Mouse (Mus musculus) adrenal gland, postnatal 25 days (tissue): ENCODE measurements at regions not wholly inside any gene's neighbourhood (a gene's known extent, or its start where the extent isn't known, plus 50 kb on each side); places are given as distances from the start of the nearest gene placed in this dataset.

Experiments
- DNase-seq: peaks from one replicate; pipeline ENCODE4 v3.0.0; 2021; ENCODE audit warnings: mixed read lengths

DNA sequence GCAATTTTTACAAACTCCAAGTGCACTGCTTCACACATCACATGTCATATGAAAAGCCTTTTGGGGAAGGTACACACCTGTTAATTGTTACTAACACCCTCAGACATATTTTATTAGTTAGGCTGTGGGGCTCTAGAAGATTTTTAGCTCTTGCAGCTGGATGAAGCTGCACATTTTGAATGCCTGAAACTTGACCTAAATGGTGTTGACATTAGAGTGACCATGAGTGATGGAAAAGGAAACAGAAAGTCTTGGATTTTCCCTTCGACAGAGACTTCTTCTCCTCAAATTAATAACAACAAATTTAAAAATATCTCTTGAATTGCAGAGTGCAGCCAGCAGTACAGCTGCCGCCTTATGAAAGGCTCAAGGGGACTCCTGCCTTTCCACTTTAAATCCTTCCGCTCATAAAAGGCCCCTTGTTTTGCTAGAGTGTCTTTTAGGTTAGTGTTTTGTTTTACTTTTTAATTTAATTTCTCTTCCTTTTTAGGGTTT lies 259.7 kb downstream of the Trim52 start:
- DNase-seq = no peak

GRCm38 (mm10) chr14:106373451-106373850 lies 267.5 kb downstream of the Trim52 start:
- no peak for DNase-seq

- DNase-seq = no peak
Measured at GRCm38 (mm10) chr14:106379645-106380044, 273.6 kb downstream of the Trim52 start.

DNA sequence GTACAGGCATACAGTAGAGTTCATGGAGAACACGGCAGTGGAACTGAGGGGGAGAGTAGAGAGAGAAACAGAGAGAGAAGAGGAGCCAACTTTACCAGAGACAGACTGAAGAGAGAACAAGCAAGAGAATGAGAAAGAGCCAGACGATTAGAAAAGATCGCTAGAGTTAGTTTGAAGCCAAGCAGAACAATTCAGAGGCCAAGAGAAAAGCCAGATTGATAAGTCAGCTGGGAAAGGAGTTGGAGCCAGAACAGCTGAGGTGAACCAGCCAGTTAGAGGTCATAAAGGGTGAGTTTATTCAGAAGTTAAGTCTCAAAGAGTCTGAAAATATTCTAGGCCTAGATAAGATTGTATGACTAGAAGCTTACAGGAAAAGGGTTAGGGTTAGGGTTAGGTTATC lies 281.7 kb downstream of the Trim52 start:
- no peak for DNase-seq

DNA sequence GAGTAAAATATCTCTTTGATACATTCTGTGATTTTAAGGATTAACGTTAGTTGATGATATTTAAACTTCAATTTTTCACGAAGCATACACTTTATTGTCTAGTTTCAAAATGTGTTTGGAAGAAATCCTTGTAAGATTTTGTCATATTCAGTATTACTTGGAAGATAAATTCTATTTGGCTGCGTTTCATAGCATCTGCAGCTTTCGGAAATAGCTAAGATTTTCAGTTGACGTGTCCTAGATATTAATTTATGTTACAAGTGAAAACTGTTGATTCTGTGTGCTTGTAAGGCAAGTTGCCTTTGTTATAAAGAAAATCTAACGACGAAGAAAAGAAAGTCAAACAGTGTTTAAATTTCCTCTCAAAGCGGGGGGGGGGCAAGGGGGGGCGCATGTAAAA lies 284.5 kb downstream of the Trim52 start:
- DNase-seq = no peak

DNA sequence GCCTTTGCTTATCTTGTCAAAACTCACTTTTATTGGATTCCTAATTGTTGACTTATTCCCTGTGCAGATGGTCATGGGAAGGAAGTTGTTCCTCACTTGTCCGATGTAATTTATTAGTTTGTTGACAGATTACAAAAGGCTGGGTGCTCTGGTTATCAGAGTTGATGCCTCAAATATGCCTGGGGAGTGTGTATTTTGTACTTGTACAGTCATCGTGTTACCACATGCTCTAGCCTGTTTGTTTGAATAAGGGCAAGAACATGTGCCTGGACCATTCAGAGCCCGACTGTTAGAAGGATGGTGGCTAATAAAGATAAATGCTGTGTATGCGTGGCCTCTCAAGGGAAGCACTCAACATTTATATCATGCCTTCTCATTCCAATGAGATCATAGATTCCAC lies 288.0 kb downstream of the Trim52 start:
- DNase-seq = no peak

DNA sequence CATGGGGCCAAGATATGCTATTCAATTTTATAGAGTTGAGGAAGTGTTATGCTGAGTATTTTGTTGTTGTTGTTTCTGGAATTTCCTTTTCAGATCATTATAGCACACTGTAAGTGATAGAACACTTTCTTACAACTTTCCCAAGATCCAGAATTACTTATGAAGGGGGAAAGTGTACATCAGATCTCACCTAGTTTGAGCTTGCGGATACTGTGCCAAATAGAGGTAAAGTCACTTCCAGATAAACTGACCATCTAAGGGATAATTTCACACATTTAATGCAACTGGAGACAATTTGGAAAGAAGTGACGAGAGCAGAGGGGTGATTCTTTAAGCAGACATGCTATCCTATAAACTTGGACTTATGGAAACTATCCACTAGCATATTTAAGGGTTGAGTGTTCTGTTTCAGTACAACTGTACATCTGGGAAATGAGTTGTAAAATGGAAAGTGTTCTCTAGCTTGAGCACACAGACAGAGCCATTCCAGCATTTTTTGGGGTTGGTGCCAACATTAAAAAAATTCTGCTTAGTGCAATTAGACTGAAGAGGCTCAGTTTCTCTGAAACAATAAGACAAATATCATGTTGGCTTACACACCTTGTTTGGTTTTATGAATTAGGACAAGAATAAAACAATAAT lies 307.0 kb downstream of the Trim52 start:
- DNase-seq = no peak

- no peak for DNase-seq
Measured at GRCm38 (mm10) chr14:106424714-106425113, 318.7 kb downstream of the Trim52 start.

- DNase-seq = no peak
Measured at GRCm38 (mm10) chr14:106428594-106428993, 322.6 kb downstream of the Trim52 start.

DNA sequence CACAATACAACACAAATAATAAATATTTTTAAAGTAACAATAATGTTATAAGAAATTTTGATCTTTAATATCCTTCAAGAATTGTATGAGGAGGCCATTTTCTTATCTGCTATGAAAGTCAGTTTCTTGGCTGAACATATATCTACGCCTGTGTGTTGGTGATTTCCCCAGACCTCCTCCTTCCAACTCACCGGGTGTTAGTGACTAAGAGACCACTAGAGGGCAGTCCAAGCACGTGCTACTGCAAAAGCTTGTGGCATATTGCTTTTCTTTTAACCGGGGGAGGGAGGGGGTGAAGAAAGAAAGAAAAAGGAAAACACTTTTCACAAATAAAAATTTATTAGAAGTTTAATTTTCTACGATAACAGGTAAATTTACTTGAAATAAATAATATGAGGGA lies 333.3 kb downstream of the Trim52 start:
- DNase-seq = peak; percentile 46

- no peak for DNase-seq
Measured at GRCm38 (mm10) chr14:106489074-106489473, 383.1 kb downstream of the Trim52 start.

DNA sequence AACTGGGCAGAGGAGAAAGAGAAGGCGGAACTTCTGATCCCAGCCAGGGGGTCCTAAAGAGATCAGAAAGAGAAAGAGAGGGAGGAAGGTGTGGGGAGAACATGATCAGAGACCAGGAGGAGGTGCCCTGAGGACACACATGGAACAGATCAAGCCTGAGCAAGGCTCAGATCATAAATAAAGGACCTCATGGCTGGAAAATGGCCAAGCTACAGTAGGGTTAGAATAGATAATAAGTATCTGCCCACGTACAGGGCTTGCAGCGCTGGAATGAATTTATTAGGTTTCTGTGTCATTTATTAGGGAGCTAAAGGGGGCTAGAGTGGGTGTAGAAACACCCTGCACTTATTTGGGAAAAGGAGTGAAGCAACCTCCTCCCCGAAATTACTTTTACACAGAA lies 385.4 kb downstream of the Trim52 start:
- no peak for DNase-seq

- DNase-seq = no peak
Measured at GRCm38 (mm10) chr14:106500344-106501135, 394.5 kb downstream of the Trim52 start.

GRCm38 (mm10) chr14:106506921-106507320 lies 400.9 kb downstream of the Trim52 start:
- DNase-seq = no peak

DNA sequence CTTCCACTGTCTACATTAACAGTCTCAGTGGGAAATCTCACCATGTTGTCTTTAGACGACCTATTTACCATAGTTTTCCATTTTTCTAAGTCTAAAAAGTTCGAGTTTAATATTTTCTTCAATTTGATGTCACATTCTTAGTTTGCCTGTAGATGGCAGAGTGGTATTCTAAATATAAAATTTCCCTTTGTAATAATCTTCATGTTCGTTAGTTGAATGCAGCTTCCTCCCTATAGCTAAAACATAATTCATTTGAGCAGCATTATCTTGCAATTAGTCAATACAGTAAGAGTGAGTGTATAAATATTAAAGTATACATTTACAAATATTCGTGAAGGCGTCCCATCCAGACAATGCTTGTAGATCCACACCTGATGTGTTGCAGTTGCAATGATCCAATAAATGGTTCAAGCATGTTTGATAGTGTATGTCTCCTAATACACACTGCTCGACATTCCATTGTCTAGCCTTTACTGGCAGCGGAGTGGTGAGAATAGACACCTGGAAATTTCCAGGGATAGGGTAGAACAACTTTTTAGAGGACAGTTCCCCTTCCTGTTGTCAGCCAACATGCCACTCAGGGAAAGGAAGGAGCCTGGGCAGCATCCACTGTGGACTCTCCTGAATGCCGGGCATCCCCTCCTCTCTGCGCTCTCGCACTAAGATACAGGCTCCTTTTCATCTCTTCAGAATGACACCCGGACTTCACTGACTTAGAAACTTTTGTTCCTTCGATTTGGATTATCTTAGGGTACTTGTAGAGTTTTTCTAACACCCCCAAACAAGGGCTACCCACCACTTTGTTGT lies 412.8 kb downstream of the Trim52 start:
- no peak for DNase-seq

GRCm38 (mm10) chr14:106520808-106521207 lies 414.8 kb downstream of the Trim52 start:
- DNase-seq = no peak

DNA sequence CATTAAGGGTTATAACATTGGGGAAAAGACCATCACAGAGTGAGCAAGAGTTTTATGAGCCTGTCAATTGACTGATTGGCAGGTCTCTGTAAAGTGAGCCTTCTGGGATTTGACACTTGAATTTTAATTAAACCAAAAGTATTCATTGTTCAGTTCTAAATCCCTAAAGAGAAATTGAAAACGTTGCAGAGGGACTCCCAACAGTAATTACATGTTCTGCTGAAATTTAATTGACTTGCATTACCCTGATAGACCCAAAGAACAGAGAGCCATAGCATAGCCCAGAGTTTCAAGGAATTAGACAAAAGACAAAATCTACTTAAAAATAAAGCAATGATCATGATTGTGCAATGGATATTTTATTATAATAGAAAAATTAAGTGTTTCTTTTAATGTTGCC lies 444.2 kb downstream of the Trim52 start:
- no peak for DNase-seq

DNA sequence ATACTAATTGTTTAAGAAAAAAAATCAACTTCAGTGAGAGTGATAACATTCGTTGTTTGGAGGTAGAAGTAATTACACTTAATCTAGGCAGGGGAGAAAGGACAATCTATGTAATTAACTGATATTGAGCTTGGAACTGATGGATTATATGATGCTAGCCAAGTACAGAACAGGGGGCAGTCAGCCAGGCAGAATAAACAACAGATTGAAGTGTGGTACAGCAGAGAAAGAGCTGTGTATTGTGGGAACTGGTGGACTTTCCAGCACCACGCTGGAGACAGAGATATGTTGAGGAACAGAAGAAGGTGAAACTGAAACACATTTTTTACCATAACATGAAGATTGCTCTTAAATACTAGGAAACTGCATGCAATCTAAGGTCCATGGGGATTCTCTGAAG lies 473.3 kb downstream of the Trim52 start:
- no peak for DNase-seq

DNA sequence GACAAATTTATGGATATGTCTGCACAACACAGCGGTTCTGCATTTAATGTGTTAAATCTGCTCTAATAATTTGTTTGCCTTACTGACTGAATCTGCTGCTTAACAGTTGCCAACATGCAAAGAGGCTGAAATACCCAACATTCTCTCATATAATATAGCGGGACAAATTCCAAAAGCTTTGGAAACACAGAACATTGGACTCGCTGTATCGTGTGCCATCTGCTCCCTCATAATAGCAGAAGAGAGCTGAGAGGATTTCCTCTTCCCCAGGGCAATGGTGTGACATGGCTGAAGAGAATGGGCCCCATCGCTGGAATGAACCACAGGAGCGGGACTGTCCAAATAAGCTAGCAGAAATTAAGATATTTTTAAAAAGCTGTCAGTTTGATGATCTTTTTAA lies 475.9 kb downstream of the Trim52 start:
- no peak for DNase-seq

DNA sequence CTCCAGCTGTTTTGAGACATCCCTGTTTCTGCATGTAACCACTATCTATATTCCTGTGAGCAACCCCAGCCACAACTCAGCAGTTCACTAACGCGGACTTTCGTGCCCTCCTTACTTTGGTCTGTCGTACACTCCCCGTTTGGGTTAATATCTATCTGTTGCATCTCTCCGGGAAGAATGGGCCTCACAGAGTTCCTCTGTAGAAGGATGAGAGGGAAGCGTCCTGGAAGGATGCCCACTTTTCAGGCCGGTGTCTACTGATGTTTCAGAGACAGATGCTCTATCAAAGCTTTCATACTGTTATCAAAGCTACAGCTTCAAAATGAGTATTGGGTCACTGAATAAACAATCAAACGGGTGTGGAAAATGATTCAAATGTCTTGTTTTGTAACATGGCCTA lies 487.4 kb downstream of the Trim52 start:
- no peak for DNase-seq

- DNase-seq = no peak
Measured at GRCm38 (mm10) chr14:106593980-106594379, 488.0 kb downstream of the Trim52 start.

GRCm38 (mm10) chr14:106607041-106607440 lies 501.0 kb downstream of the Trim52 start:
- no peak for DNase-seq

DNA sequence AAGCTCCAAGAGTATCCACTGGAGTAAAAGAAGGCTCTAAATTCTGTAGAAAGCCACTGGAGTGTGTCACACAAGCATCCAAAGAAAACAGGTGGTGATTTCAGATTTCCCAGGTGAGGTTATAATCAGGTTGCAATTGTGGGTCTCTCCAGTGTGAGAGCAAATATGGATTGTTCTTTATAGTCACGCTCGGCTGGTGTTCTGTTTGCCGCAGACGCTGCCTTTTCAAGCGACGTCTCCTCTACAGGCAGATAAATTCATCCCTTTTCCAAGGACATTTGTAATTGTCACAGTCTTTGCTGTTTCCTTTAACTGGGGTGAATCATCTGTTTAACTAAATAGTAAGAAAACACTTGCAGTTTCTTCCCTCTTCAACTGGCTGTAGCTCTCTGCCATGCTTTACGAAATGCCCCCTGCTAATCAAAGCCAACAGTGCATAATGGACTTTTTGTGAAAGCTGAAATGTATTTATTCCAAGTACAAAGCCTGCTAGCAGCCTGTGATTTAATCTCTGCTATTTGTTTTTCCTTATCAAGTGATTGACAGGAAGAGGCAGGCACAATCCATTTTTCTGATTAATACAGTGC lies 502.4 kb downstream of the Trim52 start:
- no peak for DNase-seq
